Mouse (Mus musculus): ENCODE data around the gene Hbb-bh2. TPM values are rescaled to one million over a fixed set of nuclear protein-coding genes. Genes with fewer than 3 reads are reported as not detected.

Hbb-bh2 gene
- polyA plus RNA-seq (2012; fragmentation: generic; extraction: Trizol), result not detected

GRCm38 (mm10) chr7:103840268-103840667, at the start of gene Hbb-bh2:
Gene Hbb-bh2 (minus strand): TSS chr7:103840520.
- Histone ChIP-seq H3K79me2 (ENCODE audit: control insufficient read depth, insufficient read depth) (no peaks in the 10 kb centered on the region), H3K4me3 (no peak within 1 kb of the TSS), H3K27me3 (ENCODE audit: control insufficient read depth, insufficient read depth, insufficient read length) (no peaks in the 10 kb centered on the region), H3K4me2 (ENCODE audit: low read depth) (no peak within 1 kb of the TSS), H3K36me3 (ENCODE audit: control insufficient read depth, insufficient read depth) (no peaks in the 10 kb centered on the region), H3ac (ENCODE audit: control insufficient read depth, insufficient read length) (no peak within 1 kb of the TSS)
- no peak for TF ChIP-seq REST (IDR thresholded peaks at IDR 0.05; ENCODE audit: insufficient read depth, insufficient read length)

- no peak within 1 kb of the TSS for H3ac ChIP-seq (ENCODE audit: control insufficient read depth, insufficient read length)
- H3K79me2 ChIP-seq (ENCODE audit: control insufficient read depth, insufficient read depth), result no peaks in the 10 kb centered on the region
- no peak within 1 kb of the TSS for H3K4me2 ChIP-seq (ENCODE audit: low read depth)
- no peaks in the 10 kb centered on the region for H3K36me3 ChIP-seq (ENCODE audit: control insufficient read depth, insufficient read depth)
- no peaks in the 10 kb centered on the region for H3K27me3 ChIP-seq (ENCODE audit: control insufficient read depth, insufficient read depth, insufficient read length)
- H3K4me3 ChIP-seq, result no peak within 1 kb of the TSS
- TF ChIP-seq SRF (IDR thresholded peaks at IDR 0.05; ENCODE audit: control insufficient read depth, insufficient read length, low read depth), result no peak
- TF ChIP-seq CEBPB (IDR thresholded peaks at IDR 0.05; ENCODE audit: insufficient read depth, poor library complexity, severe bottlenecking), result no peak
- TF ChIP-seq MYOD1 (IDR thresholded peaks at IDR 0.05; ENCODE audit: control insufficient read depth in 1 of 3, insufficient read length in 2 of 3, low read depth in 2 of 3), result no peak
- TF ChIP-seq MYOG (IDR thresholded peaks at IDR 0.05; ENCODE audit: control insufficient read depth in 1 of 3, insufficient read depth in 1 of 3, insufficient read length in 2 of 3, low read depth in 2 of 3), result no peak
- no peak for TF ChIP-seq POLR2AphosphoS2 (IDR thresholded peaks at IDR 0.05; ENCODE audit: insufficient read length, low read depth)
- no peak for TF ChIP-seq POLR2A (IDR thresholded peaks at IDR 0.05; ENCODE audit: insufficient read length, low read depth)
- TF ChIP-seq REST (IDR thresholded peaks at IDR 0.05; ENCODE audit: insufficient read depth, insufficient read length), result no peak
- TF ChIP-seq E2F4 (IDR thresholded peaks at IDR 0.05; ENCODE audit: insufficient read depth), result no peak
- no peak for TF ChIP-seq MAX (IDR thresholded peaks at IDR 0.05; ENCODE audit: low read depth)
- TF ChIP-seq TCF3 (IDR thresholded peaks at IDR 0.05; ENCODE audit: insufficient read length, low read depth), result no peak
- no peak for TF ChIP-seq USF1 (IDR thresholded peaks at IDR 0.05; ENCODE audit: low read depth)
- no peak for TF ChIP-seq TCF12 (IDR thresholded peaks at IDR 0.05; ENCODE audit: insufficient read depth, poor library complexity, severe bottlenecking)
Measured at GRCm38 (mm10) chr7:103886152-103886551, 45.8 kb upstream of the Hbb-bh2 start, which contains the start of gene Olfr66. Gene Olfr66 (minus strand): TSS chr7:103886252.

GRCm38 (mm10) chr7:103877093-103877492, 36.8 kb upstream of the Hbb-bh2 start:
- Histone ChIP-seq H3K79me2 (ENCODE audit: control insufficient read depth, insufficient read depth) (no peaks in the 10 kb centered on the region), H3K4me2 (ENCODE audit: low read depth) (no peak overlapping the region), H3K27me3 (ENCODE audit: control insufficient read depth, insufficient read depth, insufficient read length) (no peaks in the 10 kb centered on the region), H3K36me3 (ENCODE audit: control insufficient read depth, insufficient read depth) (no peaks in the 10 kb centered on the region), H3K4me3 (no peak overlapping the region), H3ac (ENCODE audit: control insufficient read depth, insufficient read length) (no peak overlapping the region)
- TF ChIP-seq MYOD1 (IDR thresholded peaks at IDR 0.05; ENCODE audit: control insufficient read depth in 1 of 3, insufficient read length in 2 of 3, low read depth in 2 of 3) (no peak), MAX (IDR thresholded peaks at IDR 0.05; ENCODE audit: low read depth) (no peak), REST (IDR thresholded peaks at IDR 0.05; ENCODE audit: insufficient read depth, insufficient read length) (no peak), POLR2A (IDR thresholded peaks at IDR 0.05; ENCODE audit: insufficient read length, low read depth) (no peak), USF1 (IDR thresholded peaks at IDR 0.05; ENCODE audit: low read depth) (no peak), TCF3 (IDR thresholded peaks at IDR 0.05; ENCODE audit: insufficient read length, low read depth) (no peak), SRF (IDR thresholded peaks at IDR 0.05; ENCODE audit: control insufficient read depth, insufficient read length, low read depth) (no peak), E2F4 (IDR thresholded peaks at IDR 0.05; ENCODE audit: insufficient read depth) (no peak), CEBPB (IDR thresholded peaks at IDR 0.05; ENCODE audit: insufficient read depth, poor library complexity, severe bottlenecking) (no peak), MYOG (IDR thresholded peaks at IDR 0.05; ENCODE audit: control insufficient read depth in 1 of 3, insufficient read depth in 1 of 3, insufficient read length in 2 of 3, low read depth in 2 of 3) (no peak), TCF12 (IDR thresholded peaks at IDR 0.05; ENCODE audit: insufficient read depth, poor library complexity, severe bottlenecking) (no peak), POLR2AphosphoS2 (IDR thresholded peaks at IDR 0.05; ENCODE audit: insufficient read length, low read depth) (no peak)

- Histone ChIP-seq H3K36me3 (ENCODE audit: control insufficient read depth, insufficient read depth) (no peaks in the 10 kb centered on the region), H3K4me3 (no peak overlapping the region), H3K27me3 (ENCODE audit: control insufficient read depth, insufficient read depth, insufficient read length) (no peaks in the 10 kb centered on the region), H3K4me2 (ENCODE audit: low read depth) (no peak overlapping the region), H3K79me2 (ENCODE audit: control insufficient read depth, insufficient read depth) (no peaks in the 10 kb centered on the region), H3ac (ENCODE audit: control insufficient read depth, insufficient read length) (no peak overlapping the region)
- no peak for TF ChIP-seq E2F4 (IDR thresholded peaks at IDR 0.05; ENCODE audit: insufficient read depth)
Measured at GRCm38 (mm10) chr7:103874451-103874850, 34.1 kb upstream of the Hbb-bh2 start.

- H3K36me3 ChIP-seq (ENCODE audit: control insufficient read depth, insufficient read depth), result no peaks in the 10 kb centered on the region
- TF ChIP-seq MAX (IDR thresholded peaks at IDR 0.05; ENCODE audit: low read depth), result no peak
- TF ChIP-seq REST (IDR thresholded peaks at IDR 0.05; ENCODE audit: insufficient read depth, insufficient read length), result no peak
- TF ChIP-seq TCF3 (IDR thresholded peaks at IDR 0.05; ENCODE audit: insufficient read length, low read depth), result no peak
- TF ChIP-seq E2F4 (IDR thresholded peaks at IDR 0.05; ENCODE audit: insufficient read depth), result no peak
- TF ChIP-seq POLR2A (IDR thresholded peaks at IDR 0.05; ENCODE audit: insufficient read length, low read depth), result no peak
- no peak for TF ChIP-seq MYOG (IDR thresholded peaks at IDR 0.05; ENCODE audit: control insufficient read depth in 1 of 3, insufficient read depth in 1 of 3, insufficient read length in 2 of 3, low read depth in 2 of 3)
- no peak for TF ChIP-seq POLR2AphosphoS2 (IDR thresholded peaks at IDR 0.05; ENCODE audit: insufficient read length, low read depth)
- TF ChIP-seq USF1 (IDR thresholded peaks at IDR 0.05; ENCODE audit: low read depth), result no peak
- TF ChIP-seq MYOD1 (IDR thresholded peaks at IDR 0.05; ENCODE audit: control insufficient read depth in 1 of 3, insufficient read length in 2 of 3, low read depth in 2 of 3), result no peak
- no peak for TF ChIP-seq TCF12 (IDR thresholded peaks at IDR 0.05; ENCODE audit: insufficient read depth, poor library complexity, severe bottlenecking)
- TF ChIP-seq CEBPB (IDR thresholded peaks at IDR 0.05; ENCODE audit: insufficient read depth, poor library complexity, severe bottlenecking), result no peak
- no peak for TF ChIP-seq SRF (IDR thresholded peaks at IDR 0.05; ENCODE audit: control insufficient read depth, insufficient read length, low read depth)
- H3K27me3 ChIP-seq (ENCODE audit: control insufficient read depth, insufficient read depth, insufficient read length), result no peaks in the 10 kb centered on the region
- no peak overlapping the region for H3K4me3 ChIP-seq
- no peak overlapping the region for H3K4me2 ChIP-seq (ENCODE audit: low read depth)
- H3ac ChIP-seq (ENCODE audit: control insufficient read depth, insufficient read length), result no peak overlapping the region
- H3K79me2 ChIP-seq (ENCODE audit: control insufficient read depth, insufficient read depth), result no peaks in the 10 kb centered on the region
Measured at GRCm38 (mm10) chr7:103873064-103873463, 32.7 kb upstream of the Hbb-bh2 start.
